Mouse (Mus musculus) inflammation-experienced regulatory T-cells (primary cell): ENCODE data around the gene Harbi1. TPM values are rescaled to one million over a fixed set of nuclear protein-coding genes. Genes with fewer than 3 reads are reported as not detected.

Source experiments
- polyA plus RNA-seq, 2 experiments: library from polyadenylated mRNA; unstranded; fragments of 100-300 nt; shearing (Covaris generic); gene quantifications; one replicate each; pipeline ENCODE4 v1.2.1; 2017

Harbi1 gene
- polyA plus RNA-seq, result 10 to 100 TPM; 10.8 to 12.8 TPM

DNA sequence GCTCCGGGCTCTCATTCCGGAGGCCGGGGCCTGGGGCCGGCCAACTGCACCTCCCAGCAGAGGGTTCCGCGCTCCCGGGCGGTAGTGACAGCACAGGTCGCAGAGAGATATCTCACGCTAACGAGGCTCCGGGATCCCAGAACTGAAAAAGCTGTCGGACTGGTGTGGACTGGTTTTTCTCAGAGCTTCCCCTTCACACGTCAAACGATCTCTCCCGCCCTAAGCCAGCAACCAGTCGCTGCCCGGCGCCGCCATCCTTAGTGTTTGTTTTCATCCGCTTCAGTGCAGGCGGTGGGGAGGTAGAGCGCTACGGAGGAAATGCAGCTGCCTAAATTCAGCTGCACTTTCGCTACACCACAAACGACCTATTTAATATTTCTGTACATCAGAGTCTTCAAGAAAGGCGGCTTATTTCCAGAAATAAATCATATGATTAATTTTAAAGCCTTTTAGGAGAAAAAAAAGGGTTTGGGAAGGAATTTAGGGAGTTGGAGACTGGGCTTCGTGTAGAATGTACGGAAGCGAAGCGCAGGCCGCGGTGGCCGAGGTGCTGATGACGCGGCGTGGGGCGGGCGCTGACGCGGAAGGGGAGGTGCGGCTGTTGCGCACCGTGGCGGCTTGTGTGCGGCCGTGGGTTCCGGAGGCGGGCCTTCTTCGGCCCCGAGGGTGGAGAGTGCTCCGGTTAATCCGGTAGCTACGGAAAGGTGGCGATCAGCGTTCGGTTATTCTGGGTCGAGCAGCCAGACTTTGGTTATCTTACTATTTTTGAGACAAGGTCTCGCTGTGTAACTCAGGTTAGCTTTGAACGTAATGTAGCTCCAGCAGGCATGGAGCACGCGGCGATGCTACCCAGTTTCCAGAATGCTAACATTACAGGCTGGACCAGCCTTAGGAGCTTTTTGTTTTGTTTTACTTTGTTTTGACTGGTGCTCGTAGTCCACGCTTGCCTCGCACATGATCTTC, at the start of gene Harbi1, which contains the start of gene Atg13:
Gene Harbi1, plus strand, starts transcription at position 581 of the 963 bp plus-strand sequence.
Gene Atg13, minus strand, starts transcription at position 305 of the 963 bp plus-strand sequence.

DNA sequence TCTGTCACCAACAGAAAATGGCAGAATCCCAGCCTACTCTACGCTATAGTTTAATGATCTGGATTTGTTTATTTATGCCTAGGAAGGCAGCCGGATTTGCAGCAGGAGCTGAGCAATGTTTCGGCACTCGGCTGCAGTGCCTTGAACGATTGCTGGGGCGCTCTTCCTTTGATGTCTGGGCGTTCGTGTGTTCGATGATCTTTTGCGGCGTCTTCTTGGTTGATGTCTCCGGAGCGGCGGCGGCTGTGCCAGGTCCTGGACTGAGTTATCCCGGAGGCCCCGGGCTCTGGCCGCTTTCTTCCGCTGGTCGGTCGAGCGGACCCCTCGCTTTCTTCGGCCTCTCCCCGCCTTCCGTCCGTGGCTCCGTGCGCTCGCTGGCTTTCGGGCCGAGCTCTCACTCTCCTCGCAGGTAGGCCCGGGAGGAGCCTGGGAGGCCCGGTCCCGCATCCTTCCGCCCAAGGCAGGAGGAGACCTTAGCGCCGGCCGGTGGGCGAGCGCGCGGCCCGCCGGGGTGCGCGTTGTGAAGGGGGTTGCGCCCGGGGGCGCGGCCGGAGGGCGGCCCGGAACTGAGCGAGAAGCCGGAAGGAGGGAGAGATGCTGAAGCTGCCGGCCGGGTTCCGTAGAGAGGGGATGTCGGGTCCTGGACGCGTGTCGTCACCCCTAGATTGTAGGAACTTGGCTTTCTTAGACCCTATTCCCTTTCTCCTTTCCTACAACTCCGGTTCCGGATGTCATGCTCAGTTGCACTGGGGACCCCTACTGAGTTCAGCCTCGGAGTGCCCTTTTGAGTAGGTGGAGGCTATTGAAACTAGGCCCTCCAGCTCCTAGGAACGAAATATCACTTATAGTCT, 19.5 kb downstream of the Harbi1 start, which contains the start of gene Ambra1:
Gene Ambra1, plus strand, starts transcription at position 164 of the 851 bp plus-strand sequence.

Other genes with a start within 250 kb of the Harbi1 start
- gene Ckap5, start 184.1 kb upstream of the Harbi1 start, polyA plus RNA-seq, result 10 to 100 TPM; 30.3 to 39.9 TPM
- under 1 TPM; 0.47 to 0.48 TPM for gene F2, start 74.4 kb upstream of the Harbi1 start, polyA plus RNA-seq
- 10 to 100 TPM; 23.4 to 25.3 TPM for gene Zfp408, start 61.1 kb upstream of the Harbi1 start, polyA plus RNA-seq
- gene Arhgap1, start 61.0 kb upstream of the Harbi1 start, polyA plus RNA-seq, result 100 to 1,000 TPM; 158 to 212 TPM
- 10 to 100 TPM; 45.6 to 53.8 TPM for gene Atg13, start 276 bp upstream of the Harbi1 start, polyA plus RNA-seq
- 10 to 100 TPM; 42.6 to 45.0 TPM for gene Ambra1, start 19.3 kb downstream of the Harbi1 start, polyA plus RNA-seq
- gene Chrm4, start 216.4 kb downstream of the Harbi1 start, polyA plus RNA-seq, result 1 to 10 TPM in 1 of 2 experiments, under 1 TPM in 1; 0.45 to 1.1 TPM
- 1 to 10 TPM; 1.1 to 1.2 TPM for gene Mdk, start 221.4 kb downstream of the Harbi1 start, polyA plus RNA-seq
- gene Gm9821, start 234.9 kb downstream of the Harbi1 start, polyA plus RNA-seq, result under 1 TPM in 1 of 2 experiments, not detected in 1; 0.35 TPM